Mouse (Mus musculus) CD8-positive naive resting alpha-beta T cell, adult 2 months (primary cell): ENCODE data around the gene Crtc1.

Experiments
- DNase-seq, 2 experiments: peaks; one replicate each; pipeline ENCODE4 v3.0.0; 2022; ENCODE audit warnings: low read depth in 2 of 2, low spot score in 2 of 2

Gene Crtc1

GRCm38 (mm10) chr8:70439055-70439847 is at the start of gene Crtc1:
TSS of gene Crtc1 (minus strand) at chr8:70439579.
- peak; percentile 98 to 99 for DNase-seq

DNA sequence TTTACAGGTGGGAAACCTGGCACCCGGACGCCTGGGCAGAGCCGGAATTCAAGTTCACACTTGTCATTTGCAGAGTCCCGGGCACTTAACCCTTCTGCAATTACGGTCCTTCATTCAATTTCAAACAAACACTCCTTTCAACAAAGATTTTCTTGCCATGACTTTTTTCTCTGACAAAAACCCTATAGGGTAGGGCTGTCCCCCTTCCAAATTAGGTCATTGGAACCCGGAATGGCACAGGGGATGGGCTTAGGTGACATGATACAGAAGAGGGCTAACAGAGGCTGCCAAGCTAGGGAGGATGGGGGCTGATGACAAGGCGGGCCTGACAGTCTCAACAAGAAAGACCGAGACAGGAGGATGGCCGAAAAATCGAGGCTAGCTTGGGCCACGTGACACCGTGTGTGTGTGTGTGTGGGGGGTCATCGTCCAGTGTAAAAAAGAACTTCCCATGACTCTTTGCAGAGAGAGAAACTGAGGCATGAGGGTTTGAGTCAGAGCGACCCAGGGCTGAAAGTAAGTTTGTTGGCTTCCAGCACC is 49.6 kb upstream of the Crtc1 start:
- DNase-seq: no peak

- no peak for DNase-seq
Measured at GRCm38 (mm10) chr8:70487993-70488796, 48.8 kb upstream of the Crtc1 start.

- DNase-seq: no peak
Measured at GRCm38 (mm10) chr8:70486941-70487520, 47.7 kb upstream of the Crtc1 start, which contains the start of gene Tmem59l. TSS of gene Tmem59l (minus strand) at chr8:70487358.

DNA sequence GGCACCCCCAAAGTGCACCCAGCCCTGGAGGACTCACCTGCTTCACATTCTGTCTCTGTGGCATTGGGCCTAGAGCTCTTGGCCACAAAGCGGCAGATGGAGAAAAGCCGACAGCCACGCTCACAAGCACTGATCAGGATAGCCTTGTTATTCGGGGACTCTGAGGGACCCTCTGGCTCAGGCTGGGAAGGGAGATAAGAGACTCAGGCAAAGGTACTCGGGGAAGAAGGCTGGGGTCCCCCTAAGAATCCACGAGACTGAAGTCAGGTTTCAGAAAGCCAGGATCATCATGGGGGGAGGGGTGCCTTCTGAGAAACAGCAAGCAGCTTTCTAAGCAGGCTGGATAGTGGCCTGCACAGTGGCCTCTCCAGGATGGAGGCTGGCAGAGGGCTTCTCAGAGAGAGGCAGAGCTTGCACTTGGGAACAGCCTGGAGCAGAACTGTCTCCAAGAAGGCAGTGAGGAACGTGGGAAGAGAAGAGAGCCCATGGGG is 46.9 kb upstream of the Crtc1 start:
- no peak for DNase-seq

GRCm38 (mm10) chr8:70482943-70483342 is 43.6 kb upstream of the Crtc1 start:
- DNase-seq: no peak

- DNase-seq: no peak
Measured at GRCm38 (mm10) chr8:70481908-70482307, 42.5 kb upstream of the Crtc1 start.

- no peak for DNase-seq
Measured at GRCm38 (mm10) chr8:70477269-70477982, 38.0 kb upstream of the Crtc1 start.

DNA sequence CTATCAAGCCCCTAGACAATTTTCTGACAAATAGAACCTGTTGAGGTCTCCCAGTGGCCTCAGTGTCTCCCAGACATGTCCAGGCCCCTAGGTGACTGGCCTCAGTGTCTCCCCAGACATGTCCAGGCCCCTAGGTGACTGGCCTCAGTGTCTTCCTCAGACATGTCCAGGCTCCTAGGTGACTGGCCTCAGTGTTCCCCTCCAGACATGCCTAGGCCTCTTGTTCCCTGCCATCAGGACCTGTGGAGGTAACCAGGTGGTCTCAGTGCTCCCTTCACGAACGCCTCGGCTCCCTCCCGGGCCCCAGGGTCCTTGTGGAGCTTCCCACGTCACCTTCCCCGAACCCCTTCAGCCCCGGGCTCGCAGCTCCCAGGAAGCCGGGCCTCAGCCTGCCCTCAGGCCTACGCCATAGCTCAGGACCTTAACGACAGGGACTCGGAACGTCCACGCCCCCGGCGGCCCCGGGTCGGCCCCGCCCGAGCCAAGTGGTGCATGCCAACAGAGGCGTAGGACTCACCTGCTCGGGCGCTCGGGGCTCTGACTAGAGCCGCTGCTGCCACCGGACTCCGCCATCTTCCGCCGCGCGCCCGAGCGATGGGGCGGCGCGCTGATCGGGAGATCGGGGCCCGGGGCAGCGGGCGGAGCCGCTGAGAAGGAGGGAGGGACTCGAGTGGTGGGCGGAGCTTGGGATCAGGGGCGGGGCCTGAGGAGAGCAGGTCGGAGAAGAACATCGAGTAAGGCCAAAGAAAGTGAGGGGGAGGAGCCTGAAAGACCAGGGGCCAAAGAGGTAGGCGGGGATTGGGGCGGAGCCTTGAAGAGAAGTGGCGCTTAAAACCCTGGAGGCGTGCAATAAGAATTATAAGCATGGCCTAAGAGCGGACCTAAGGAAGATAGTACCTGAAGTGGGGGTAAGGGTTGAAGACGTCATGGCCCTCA is 37.2 kb upstream of the Crtc1 start, which contains the start of gene Klhl26:
Gene Klhl26 (minus strand): TSS at position 636 of the 936 bp plus-strand sequence.
- DNase-seq: peak; percentile 83 to 92

- DNase-seq: no peak
Measured at GRCm38 (mm10) chr8:70471856-70472255, 32.5 kb upstream of the Crtc1 start.

DNA sequence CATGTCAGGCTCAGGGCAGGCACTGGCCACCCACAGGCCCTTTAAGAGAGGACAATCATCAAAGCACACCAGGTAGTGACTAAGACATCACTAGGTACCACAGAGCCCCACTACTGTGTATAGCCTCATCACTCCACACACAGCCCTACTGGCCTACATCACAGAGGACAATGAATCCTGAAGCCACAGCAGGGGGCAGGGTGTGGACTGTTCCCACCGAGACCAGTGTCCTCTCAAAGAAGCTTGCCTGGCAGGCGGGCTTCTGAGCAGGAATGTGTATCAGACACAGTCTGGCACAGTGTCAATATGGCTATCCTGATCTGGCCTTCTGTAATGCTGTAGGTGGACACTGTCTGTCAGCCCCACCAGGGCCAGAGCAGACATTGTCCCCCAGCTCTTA is 30.6 kb upstream of the Crtc1 start:
- DNase-seq: no peak

DNA sequence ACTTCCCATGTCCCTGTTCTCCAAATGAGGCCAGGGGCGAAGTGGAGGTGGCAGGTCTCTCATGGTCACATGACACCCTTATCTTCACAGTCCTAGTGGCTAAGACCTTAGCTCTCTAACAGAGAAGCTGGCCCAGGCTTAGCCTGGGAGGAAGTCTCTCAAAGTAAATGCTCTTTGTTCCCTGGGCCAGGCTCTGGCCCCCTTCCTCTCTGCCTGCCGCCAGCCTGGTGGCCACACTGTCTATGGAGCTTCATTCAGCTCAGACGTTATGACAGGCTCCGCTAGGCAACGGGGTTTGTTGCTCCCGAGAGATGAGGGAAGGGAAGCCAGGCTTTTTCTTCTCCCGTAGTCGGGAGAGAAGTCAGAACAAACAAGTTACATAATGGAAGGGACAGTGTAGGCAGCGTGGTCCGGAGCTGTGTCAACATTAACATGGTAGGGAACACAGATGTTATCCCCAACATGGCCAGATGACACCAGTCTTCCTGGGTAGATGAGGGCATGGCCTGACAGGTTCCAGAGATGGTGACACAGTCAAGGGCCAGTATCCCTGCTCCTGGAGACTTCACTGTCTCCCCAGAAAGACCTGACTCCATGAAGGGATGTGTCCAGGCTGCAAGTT is 30.0 kb upstream of the Crtc1 start:
- DNase-seq: no peak

DNA sequence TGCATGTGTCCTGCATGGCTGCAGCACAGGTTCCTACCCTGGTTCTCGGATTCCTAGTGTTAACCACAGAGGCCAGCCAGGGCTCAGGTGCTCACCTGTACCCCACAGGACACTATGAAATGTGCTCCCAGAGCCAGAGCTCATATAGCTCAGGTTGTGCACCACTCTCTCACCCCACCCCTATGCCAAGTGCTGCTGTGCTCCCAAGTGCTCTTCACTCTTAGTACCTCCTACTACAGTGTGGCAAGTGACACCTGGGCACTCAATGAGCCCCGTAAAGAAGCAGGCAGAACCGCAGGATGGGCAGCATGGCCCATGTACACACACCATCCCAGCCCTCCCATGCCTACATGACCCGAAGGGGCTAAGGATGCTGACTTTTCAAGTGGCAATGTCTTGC is 29.4 kb upstream of the Crtc1 start:
- no peak for DNase-seq

- no peak for DNase-seq
Measured at GRCm38 (mm10) chr8:70467907-70468306, 28.5 kb upstream of the Crtc1 start.

DNA sequence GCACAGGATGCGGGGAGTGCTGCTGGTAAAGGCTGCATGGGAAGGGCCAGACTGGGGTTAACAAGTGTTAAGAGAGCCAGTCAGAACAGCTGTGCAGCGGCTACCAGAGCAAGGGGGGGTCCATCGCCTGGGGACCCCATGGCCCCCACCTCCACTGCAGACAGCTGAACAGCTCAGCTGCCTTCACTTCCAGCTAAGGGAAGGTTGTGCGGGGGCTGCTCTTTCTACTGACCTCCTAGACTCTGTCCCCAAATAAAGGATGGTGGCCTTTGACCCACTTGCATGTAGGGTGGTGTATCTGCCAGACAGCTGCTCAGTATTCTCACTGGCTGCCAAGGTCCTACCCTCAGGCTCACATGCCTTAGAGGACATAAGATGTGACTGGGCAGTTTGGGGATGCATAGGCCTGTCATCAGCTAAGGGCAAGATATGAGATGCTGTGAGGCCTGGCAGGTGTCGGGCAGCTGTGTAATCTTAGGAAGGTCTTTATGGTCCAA is 27.9 kb upstream of the Crtc1 start:
- DNase-seq: no peak

DNA sequence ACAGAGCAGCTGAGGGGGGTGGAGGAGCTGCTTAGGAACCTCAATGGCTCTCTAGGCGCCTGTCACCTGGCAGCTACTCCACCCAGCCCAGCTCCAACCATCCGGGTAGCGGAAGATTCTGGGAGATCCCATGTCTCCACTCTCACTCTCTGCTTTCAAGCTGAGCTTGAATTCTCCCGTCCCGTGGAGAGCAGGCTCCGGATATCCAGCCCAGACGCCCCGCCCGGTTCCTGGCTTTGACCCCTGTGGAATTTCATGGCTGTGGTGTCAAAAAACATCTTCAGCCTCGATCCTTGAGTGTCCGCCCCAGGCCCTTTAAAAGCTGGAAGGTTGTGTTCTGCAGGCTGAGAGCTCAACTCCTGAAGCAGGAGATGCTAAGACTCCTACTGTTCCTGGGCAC is 27.4 kb upstream of the Crtc1 start:
- DNase-seq: no peak

DNA sequence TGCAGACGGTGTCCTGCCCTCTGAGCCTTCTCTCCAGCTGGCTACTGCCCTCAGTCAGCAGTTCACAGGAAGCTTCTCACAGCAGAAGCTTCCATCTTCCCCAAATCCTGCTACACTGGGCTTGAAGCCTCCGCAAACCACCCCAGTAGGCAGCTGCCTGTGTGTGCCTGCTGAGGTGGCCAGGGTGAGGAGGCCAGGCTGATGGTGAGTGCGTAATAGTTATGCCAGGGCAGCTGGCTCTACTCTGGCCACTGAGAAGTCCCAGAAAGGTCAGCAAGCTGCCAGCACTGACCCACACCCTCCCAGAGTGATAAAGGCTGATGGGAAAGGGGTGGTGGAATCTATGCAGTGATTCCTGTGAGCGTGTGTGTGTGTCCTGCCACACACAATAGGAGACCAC is 26.9 kb upstream of the Crtc1 start:
- DNase-seq: no peak

DNA sequence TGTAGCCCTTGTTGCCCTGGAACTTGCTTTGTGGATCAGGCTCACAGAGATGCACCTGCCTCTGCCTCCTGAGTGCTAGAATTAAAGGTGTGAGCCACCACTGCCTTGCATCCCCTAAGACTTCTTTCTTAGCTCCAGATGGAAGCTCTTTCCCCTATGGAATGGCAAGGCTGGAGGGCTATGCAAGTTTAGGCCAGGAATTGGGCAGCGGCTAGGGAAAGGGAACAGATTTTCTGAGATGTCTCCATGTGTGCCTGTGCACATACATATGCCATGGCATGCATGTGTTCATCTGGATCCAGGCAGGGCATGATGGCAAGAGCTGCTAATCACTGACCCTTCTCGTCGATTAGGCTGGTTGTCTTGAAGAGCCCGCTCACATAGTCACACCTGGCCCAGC is 26.3 kb upstream of the Crtc1 start:
- no peak for DNase-seq

- DNase-seq: no peak
Measured at GRCm38 (mm10) chr8:70464162-70464561, 24.8 kb upstream of the Crtc1 start.
